Mouse (Mus musculus): ENCODE results near the gene Gm49673. TPM values are rescaled to one million over a fixed set of nuclear protein-coding genes. Genes with fewer than 3 reads are reported as not detected.
"Not testable (repeated sequence)": the region's sequence is repeated elsewhere in the genome, so short reads cannot be mapped to it uniquely, and the experiment has no call there.

Gene Gm49673
- 0.96 TPM in 1 of 2 replicates, not detected in the other for polyA plus RNA-seq (2014; fragmentation: Nextera tagmentation; extraction: Ambion mirVana)

DNA sequence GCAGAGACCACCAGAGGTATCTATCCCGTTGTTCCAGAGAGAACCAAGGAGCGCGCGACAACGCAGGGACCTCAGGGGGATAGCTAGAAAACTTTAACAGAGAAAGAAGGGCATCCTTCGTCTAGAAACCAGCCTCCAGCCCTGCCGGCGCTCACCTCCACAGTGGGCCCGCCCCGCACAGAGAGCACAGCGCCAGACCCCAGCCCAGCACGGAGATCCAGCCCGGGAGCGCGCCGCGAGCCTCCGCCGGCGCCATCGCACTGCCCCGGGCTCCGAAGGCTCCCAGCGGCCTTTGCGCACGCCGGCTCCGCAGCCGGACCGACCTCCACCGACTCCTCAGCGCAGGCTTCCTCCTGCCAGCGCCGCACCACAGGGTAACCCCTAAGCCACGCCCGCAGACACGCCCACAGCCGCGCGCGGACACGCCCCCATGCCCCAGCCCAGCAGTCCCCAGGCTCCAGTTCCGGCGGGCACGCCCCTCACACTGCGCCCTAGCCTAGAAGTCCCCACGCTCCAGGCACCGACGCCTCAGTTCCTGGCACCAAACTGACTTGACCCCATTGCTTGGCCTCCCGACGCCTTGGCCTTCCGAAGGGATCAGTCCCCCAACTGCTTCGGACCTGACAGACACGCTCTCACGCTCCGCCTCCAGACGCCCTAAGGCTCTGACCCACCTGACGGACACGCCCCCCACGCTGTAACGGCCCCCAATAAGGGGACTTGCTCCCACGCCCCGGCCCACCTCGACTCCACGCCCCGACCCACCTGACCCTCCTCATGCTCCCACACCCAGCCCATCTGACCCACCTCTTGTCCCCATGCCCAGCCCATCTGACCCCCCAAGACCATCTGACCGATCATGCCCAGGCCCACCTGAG, at the start of gene Gm49673, which contains the start of gene Rnaset2a:
Gm49673 (minus strand) TSS at position 350 of the 878 bp plus-strand sequence.
Rnaset2a (minus strand) TSS at position 659 of the 878 bp plus-strand sequence.
- H3K27ac ChIP-seq (ENCODE audit: low read depth, low read length); H3K4me1 ChIP-seq (replicated peaks; ENCODE audit: control insufficient read depth, insufficient read depth, low read length); H3K36me3 ChIP-seq (ENCODE audit: control insufficient read depth, insufficient read depth, low read length); H3K27me3 ChIP-seq (ENCODE audit: control insufficient read depth, insufficient read depth, low read length); H3K9me3 ChIP-seq (ENCODE audit: control insufficient read depth, low read length): not testable (repeated sequence)
- peak within 1 kb of the TSS; percentile 39 for H3K4me3 ChIP-seq (ENCODE audit: low read depth, low read length)
- peak; percentile 98 for ATAC-seq (ENCODE audit: low FRiP score)
- 1% methylated on average over 22 of the region's 67 CpGs for WGBS
- peak within 1 kb of the TSS; percentile 59 for H3K9ac ChIP-seq (ENCODE audit: low read depth, low read length)
- DNase-seq (ENCODE audit: low spot score), result peak; percentile 37
- peak within 1 kb of the TSS; percentile 39 for H3K4me2 ChIP-seq (replicated peaks; ENCODE audit: low read depth, low read length)

DNA sequence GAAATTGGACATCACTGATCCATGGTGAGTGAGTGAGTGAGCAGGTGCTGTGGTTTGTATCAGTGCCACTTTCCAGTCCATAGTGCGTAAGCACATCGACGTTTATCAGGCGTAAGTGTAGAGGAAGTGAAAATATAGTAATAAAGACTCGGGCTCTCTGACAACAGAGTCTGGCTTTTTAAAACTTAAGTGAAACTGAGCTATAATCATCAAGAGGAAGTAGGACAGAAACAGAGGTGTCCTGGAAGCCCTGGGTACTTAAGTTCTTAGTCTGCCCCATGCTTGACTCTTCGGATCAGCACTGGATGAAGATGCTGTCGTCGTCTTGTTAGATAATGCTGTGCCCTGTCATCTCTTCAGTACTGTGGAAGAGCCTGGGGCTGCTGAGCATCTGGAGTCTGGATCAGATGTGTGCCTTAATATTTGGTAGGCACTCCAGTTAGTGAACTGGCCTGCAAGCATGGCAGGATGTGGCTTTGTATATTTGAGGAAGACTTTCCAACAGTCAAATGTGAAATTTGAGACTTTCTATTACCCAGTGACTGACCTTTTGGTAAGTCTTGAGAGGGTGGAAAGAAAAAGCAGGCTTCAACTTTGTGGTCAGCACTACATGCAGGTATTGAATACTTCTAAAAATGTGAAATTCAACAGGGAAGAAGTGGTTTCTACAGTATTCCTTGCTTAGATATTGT, 48.2 kb upstream of the Gm49673 start:
- Histone ChIP-seq H3K9me3 (ENCODE audit: control insufficient read depth, low read length) (no peaks in the 10 kb centered on the region), H3K4me3 (ENCODE audit: low read depth, low read length) (no peak overlapping the region), H3K36me3 (ENCODE audit: control insufficient read depth, insufficient read depth, low read length) (no peaks in the 10 kb centered on the region), H3K27me3 (ENCODE audit: control insufficient read depth, insufficient read depth, low read length) (no peaks in the 10 kb centered on the region), H3K4me2 (replicated peaks; ENCODE audit: low read depth, low read length) (no peak overlapping the region), H3K27ac (ENCODE audit: low read depth, low read length) (no peak overlapping the region), H3K4me1 (replicated peaks; ENCODE audit: control insufficient read depth, insufficient read depth, low read length) (no peaks in the 10 kb centered on the region), H3K9ac (ENCODE audit: low read depth, low read length) (no peak overlapping the region)
- WGBS, result 95% methylated on average over 8 of the region's 8 CpGs
- ATAC-seq (ENCODE audit: low FRiP score) (no peak), DNase-seq (ENCODE audit: low spot score) (no peak)

DNA sequence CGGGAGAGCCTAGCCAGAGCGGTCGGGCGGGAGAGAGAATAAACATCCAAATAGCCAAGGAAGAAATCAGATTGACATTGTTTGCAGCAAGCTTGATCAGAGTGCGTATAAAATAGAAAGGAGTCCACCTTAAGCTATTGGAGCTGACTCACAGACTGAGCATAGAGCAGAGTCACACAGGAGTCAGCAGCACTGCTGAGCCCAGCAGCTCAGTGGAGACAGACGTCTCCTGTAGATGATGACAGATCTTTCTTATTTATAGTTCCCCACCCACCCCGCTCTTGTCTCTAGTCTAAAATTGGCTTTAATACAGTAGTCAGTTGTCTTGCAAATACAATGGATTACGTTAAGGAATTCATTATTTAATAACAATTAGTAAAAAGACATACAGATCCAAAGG, 46.1 kb upstream of the Gm49673 start:
- no peak overlapping the region for H3K27ac ChIP-seq (ENCODE audit: low read depth, low read length)
- H3K9me3 ChIP-seq (ENCODE audit: control insufficient read depth, low read length), result no peaks in the 10 kb centered on the region
- no peak overlapping the region for H3K9ac ChIP-seq (ENCODE audit: low read depth, low read length)
- 0 out of 2 replicates have a peak, but pooled peaks cover 2% of the 10 kb centered on the region for H3K36me3 ChIP-seq (ENCODE audit: control insufficient read depth, insufficient read depth, low read length)
- no peak overlapping the region for H3K4me3 ChIP-seq (ENCODE audit: low read depth, low read length)
- 90% methylated on average over 8 of the region's 8 CpGs for WGBS
- H3K4me1 ChIP-seq (replicated peaks; ENCODE audit: control insufficient read depth, insufficient read depth, low read length), result no peaks in the 10 kb centered on the region
- no peak for DNase-seq (ENCODE audit: low spot score)
- no peak overlapping the region for H3K4me2 ChIP-seq (replicated peaks; ENCODE audit: low read depth, low read length)
- ATAC-seq (ENCODE audit: low FRiP score), result no peak
- no peaks in the 10 kb centered on the region for H3K27me3 ChIP-seq (ENCODE audit: control insufficient read depth, insufficient read depth, low read length)

GRCm38 (mm10) chr17:8184217-8184616, 36.6 kb upstream of the Gm49673 start:
- H3K4me2 ChIP-seq (replicated peaks; ENCODE audit: low read depth, low read length), result no peak overlapping the region
- H3K4me3 ChIP-seq (ENCODE audit: low read depth, low read length), result no peak overlapping the region
- ATAC-seq (ENCODE audit: low FRiP score) (no peak), DNase-seq (ENCODE audit: low spot score) (no peak)
- H3K4me1 ChIP-seq (replicated peaks; ENCODE audit: control insufficient read depth, insufficient read depth, low read length), result no peaks in the 10 kb centered on the region
- no peak overlapping the region for H3K27ac ChIP-seq (ENCODE audit: low read depth, low read length)
- H3K9me3 ChIP-seq (ENCODE audit: control insufficient read depth, low read length), result no peaks in the 10 kb centered on the region
- H3K36me3 ChIP-seq (ENCODE audit: control insufficient read depth, insufficient read depth, low read length), result peaks cover 15% of the 10 kb centered on the region; the same call in 1 of the 2 replicates
- H3K9ac ChIP-seq (ENCODE audit: low read depth, low read length), result no peak overlapping the region
- H3K27me3 ChIP-seq (ENCODE audit: control insufficient read depth, insufficient read depth, low read length), result no peaks in the 10 kb centered on the region
- WGBS, result 95% methylated on average over 7 of the region's 7 CpGs

DNA sequence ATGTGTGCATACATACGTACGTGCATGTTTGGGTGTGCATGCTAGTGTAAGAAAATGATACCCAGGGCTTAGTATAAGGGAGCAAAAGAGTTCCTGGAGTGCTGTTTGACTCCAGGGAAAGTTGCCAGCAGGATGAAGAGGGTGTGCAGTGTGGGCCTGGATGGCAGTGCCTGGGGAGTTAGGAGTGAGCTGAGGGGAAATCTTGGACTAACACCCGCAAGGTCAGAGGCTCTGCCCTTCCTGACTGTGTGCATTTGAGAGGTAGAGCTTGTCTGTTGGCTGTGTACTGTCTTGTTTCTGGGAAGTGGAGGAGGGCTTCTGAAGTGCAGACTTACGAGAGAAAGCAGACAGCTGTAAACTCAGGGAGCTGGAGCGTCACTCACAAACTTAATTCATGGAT, 36.2 kb upstream of the Gm49673 start:
- no peak overlapping the region for H3K27ac ChIP-seq (ENCODE audit: low read depth, low read length)
- no peaks in the 10 kb centered on the region for H3K9me3 ChIP-seq (ENCODE audit: control insufficient read depth, low read length)
- H3K36me3 ChIP-seq (ENCODE audit: control insufficient read depth, insufficient read depth, low read length), result peaks cover 15% of the 10 kb centered on the region; the same call in 1 of the 2 replicates
- H3K4me2 ChIP-seq (replicated peaks; ENCODE audit: low read depth, low read length), result no peak overlapping the region
- no peaks in the 10 kb centered on the region for H3K4me1 ChIP-seq (replicated peaks; ENCODE audit: control insufficient read depth, insufficient read depth, low read length)
- no peak overlapping the region for H3K9ac ChIP-seq (ENCODE audit: low read depth, low read length)
- ATAC-seq (ENCODE audit: low FRiP score) (no peak), DNase-seq (ENCODE audit: low spot score) (no peak)
- no peaks in the 10 kb centered on the region for H3K27me3 ChIP-seq (ENCODE audit: control insufficient read depth, insufficient read depth, low read length)
- H3K4me3 ChIP-seq (ENCODE audit: low read depth, low read length), result no peak overlapping the region
- WGBS, result 90% methylated on average over 5 of the region's 5 CpGs

DNA sequence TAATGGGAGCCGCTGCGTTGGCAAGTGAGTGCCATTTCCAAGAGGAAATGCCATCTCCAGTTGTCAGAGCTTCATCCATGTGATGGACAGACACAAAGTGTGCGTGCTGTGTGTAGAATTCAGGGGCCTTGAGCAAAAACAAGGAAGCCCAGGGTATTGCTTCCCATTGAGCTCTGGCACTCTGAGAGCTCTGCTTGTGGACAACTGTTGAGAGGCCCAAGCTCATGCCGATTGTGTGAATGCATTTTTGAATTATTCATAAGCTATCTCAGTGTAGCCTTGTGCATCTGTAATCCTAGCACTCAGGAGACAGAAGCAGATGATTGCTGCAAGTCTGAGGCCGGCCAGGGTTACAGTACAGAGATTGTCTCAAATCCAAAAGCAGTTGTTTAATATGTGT, 29.5 kb upstream of the Gm49673 start:
- Histone ChIP-seq H3K4me1 (replicated peaks; ENCODE audit: control insufficient read depth, insufficient read depth, low read length) (no peaks in the 10 kb centered on the region), H3K4me2 (replicated peaks; ENCODE audit: low read depth, low read length) (no peak overlapping the region), H3K27ac (ENCODE audit: low read depth, low read length) (no peak overlapping the region), H3K9me3 (ENCODE audit: control insufficient read depth, low read length) (no peaks in the 10 kb centered on the region), H3K27me3 (ENCODE audit: control insufficient read depth, insufficient read depth, low read length) (no peaks in the 10 kb centered on the region), H3K9ac (ENCODE audit: low read depth, low read length) (no peak overlapping the region), H3K4me3 (ENCODE audit: low read depth, low read length) (no peak overlapping the region), H3K36me3 (ENCODE audit: control insufficient read depth, insufficient read depth, low read length) (peaks cover 5% of the 10 kb centered on the region; the same call in 1 of the 2 replicates)
- ATAC-seq (ENCODE audit: low FRiP score) (no peak), DNase-seq (ENCODE audit: low spot score) (no peak)
- 73% methylated on average over 5 of the region's 5 CpGs for WGBS

GRCm38 (mm10) chr17:8171081-8171480, 23.5 kb upstream of the Gm49673 start:
- WGBS, result 75% methylated on average over 4 of the region's 4 CpGs
- no peak overlapping the region for H3K4me2 ChIP-seq (replicated peaks; ENCODE audit: low read depth, low read length)
- no peak overlapping the region for H3K27ac ChIP-seq (ENCODE audit: low read depth, low read length)
- H3K4me3 ChIP-seq (ENCODE audit: low read depth, low read length), result no peak overlapping the region
- ATAC-seq (ENCODE audit: low FRiP score) (no peak), DNase-seq (ENCODE audit: low spot score) (no peak)
- no peaks in the 10 kb centered on the region for H3K9me3 ChIP-seq (ENCODE audit: control insufficient read depth, low read length)
- no peak overlapping the region for H3K9ac ChIP-seq (ENCODE audit: low read depth, low read length)
- no peaks in the 10 kb centered on the region for H3K27me3 ChIP-seq (ENCODE audit: control insufficient read depth, insufficient read depth, low read length)
- H3K4me1 ChIP-seq (replicated peaks; ENCODE audit: control insufficient read depth, insufficient read depth, low read length), result no peaks in the 10 kb centered on the region
- peaks cover 3% of the 10 kb centered on the region; the same call in 1 of the 2 replicates for H3K36me3 ChIP-seq (ENCODE audit: control insufficient read depth, insufficient read depth, low read length)

DNA sequence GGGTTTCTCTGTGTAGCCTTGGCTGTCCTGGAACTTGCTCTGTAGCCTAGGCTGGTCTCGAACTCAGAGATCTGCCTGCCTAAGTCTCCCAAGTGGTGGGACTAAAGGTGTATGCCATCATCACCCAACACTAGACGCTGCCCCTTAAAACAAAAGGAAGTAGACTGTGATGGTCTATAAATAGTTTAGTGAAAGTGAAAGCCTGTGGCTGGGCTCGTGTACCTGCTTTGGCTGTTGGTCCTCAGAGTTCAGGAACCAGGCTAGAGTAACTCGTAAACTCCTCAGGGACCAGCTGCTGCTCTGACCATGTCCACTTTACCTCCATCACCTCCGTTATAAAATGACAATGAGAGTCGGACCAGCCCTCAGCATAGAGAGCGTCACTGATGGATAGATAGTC, 22.7 kb upstream of the Gm49673 start:
- 87% methylated on average over 7 of the region's 7 CpGs for WGBS
- ATAC-seq (ENCODE audit: low FRiP score) (no peak), DNase-seq (ENCODE audit: low spot score) (no peak)
- Histone ChIP-seq H3K27me3 (ENCODE audit: control insufficient read depth, insufficient read depth, low read length) (no peaks in the 10 kb centered on the region), H3K4me1 (replicated peaks; ENCODE audit: control insufficient read depth, insufficient read depth, low read length) (no peaks in the 10 kb centered on the region), H3K36me3 (ENCODE audit: control insufficient read depth, insufficient read depth, low read length) (peaks cover 3% of the 10 kb centered on the region; the same call in 1 of the 2 replicates), H3K4me2 (replicated peaks; ENCODE audit: low read depth, low read length) (no peak overlapping the region), H3K4me3 (ENCODE audit: low read depth, low read length) (no peak overlapping the region), H3K9ac (ENCODE audit: low read depth, low read length) (no peak overlapping the region), H3K9me3 (ENCODE audit: control insufficient read depth, low read length) (no peaks in the 10 kb centered on the region), H3K27ac (ENCODE audit: low read depth, low read length) (no peak overlapping the region)

All from hindbrain, embryonic 11.5 days (tissue).